Mouse (Mus musculus): ENCODE measurements at regions not wholly inside any gene's neighbourhood (a gene's known extent, or its start where the extent isn't known, plus 50 kb on each side); places are given as distances from the start of the nearest gene placed in this dataset.

DNA sequence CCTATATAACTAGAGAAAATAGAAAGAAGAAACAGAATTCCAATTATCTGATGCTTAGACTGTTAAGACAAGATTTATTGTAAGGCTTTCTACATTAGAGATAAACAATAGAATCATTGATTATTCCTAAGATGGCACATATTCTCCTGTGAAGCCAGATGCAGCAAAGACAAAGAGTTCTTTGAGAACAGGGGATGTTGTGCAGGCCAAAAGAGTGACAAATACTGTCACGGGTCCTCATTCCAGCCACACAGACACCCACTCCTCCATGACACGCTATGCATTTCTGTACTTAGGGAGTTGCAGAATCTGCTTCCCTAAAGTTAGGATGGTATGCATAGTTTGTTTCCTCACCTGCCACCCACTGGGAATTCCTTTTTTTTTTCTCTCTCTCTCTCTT, 245.2 kb downstream of the Sv2b start:
- no peak for DNase-seq (ENCODE audit: low read depth, low spot score)

DNA sequence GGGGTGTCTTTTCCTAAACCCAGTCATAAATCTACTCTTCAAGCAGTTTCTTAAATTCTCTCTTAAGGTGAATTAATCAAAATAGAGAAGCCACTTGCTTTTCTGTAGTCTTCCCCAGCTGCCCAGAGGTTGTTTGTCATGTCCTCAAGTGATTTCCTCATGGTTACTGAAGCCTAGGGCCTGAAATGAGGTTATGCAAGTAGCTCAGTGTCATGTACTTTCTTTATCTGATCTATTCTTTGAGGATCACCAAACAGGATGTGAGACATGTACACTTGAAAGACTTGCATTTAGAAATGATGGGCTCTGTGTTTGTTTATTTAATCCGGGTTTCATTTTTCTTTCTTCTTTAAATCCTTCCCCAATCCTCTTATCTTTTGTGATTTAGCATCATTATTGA, 258.8 kb downstream of the Sv2b start:
- no peak for DNase-seq (ENCODE audit: low read depth, low spot score)

DNA sequence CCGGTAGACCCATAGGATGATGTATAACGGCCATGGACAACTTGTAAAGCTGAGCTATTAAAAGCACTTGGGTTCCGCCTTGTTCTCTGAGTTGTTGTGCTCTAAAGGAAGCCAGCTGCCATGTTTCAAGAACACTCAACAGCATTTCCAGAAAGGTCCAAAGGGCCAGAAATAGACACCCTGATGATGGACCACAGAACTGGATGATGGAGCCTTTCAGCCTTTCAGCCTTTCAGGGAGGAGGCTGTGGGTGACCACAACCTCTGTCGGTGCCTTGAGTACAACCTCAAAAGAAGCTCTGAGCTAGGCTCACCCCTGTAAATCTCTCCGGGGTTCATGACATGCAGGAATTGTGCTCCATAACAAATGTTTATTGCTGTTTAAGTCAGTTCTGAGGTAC, 259.3 kb downstream of the Sv2b start:
- no peak for DNase-seq (ENCODE audit: low read depth, low spot score)

DNA sequence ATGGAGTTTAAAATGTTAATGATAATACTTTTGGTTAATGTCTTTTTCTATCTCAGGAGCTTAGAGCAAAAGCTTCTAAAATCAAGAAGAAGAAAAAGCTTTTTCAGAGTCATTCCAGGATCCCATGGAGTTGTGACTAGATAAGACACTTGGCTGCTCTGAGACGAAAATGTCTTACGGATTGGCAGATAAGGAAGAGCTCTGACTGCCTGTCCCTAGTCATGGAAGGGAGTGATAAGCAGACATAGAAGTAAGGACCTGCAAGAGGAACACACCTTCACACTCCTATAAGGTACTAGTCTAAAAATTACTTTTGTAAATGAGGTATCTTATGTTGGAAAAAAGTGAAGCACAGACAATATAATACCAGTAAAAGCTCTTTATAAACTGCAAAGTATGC, 260.2 kb downstream of the Sv2b start:
- no peak for DNase-seq (ENCODE audit: low read depth, low spot score)

DNA sequence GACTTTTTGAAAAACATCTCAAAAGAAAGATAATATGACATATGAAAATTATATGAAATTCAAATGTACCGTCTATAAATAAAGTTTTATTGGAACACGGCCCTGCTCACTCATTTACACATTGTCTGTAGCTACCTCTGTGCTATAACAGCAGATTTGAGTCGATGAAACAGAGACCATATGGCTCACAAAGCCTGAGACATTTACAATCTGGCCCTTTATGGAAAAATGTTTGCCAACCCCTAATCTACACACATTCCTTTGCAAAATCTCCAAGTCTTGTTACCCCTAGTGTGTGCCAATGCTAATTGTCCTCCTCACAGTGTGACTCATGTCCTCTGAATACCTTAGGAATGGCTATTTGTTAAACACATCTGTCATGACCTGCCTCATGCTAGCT, 261.2 kb downstream of the Sv2b start:
- DNase-seq (ENCODE audit: low read depth, low spot score) = peak; percentile 1

DNA sequence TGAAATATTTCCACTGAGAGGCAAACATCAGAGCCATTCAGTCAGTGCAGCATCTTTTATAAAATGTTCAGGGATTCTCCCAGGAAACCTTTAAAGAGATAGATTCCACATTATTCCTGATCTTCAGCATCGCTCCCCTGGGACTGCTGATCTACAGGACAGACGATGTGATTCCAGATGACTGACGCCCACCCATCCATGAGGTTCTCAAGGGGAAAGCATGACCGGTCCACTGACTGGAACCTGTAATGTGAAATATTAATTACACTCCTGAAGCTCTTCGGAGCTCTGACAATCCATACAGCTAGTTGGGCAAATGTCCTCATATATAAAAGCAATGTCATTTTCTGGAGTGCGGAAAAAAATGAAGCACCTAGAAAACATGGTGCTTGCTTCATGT, 268.2 kb downstream of the Sv2b start:
- no peak for DNase-seq (ENCODE audit: low read depth, low spot score)

DNA sequence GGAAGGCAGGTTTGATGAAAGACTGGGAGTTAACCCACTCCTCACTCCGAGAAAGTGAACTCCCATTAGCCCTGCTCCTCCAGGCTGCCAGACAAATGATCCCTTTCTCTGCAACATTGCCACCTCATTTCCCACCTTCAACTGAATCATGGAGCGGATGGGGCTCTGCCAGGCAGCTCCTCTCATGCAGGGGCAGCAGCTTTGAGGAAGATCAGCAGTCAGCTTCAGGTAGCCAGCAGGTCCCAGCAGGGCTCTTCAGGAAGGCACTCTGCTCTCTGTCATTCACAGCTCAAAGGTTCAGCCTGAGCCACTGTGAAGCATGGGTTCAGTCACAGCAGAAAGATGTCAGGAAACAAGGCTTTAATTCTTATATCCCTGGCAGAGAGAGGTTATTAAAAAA, 282.9 kb downstream of the Sv2b start:
- DNase-seq (ENCODE audit: low read depth, low spot score) = no peak

DNA sequence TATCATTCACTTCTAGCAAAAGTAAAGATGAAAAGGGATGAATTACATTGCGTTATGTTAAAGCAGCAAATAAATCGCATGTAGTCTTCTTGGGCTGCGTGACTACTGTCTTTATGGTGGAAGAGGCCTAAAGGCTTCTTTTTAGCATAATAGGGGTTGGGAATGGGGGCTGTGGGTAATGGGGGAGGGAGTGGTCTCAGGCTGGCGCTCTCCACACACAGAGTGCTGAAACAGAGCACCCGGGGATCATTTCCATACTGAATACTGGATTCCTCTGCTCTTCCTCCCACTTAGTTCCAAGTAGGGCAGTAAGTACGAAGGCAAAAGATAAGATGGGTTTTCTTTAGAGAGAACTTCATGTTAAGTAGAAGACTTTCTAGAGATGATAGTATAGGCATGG, 287.1 kb downstream of the Sv2b start:
- DNase-seq (ENCODE audit: low read depth, low spot score) = no peak

DNA sequence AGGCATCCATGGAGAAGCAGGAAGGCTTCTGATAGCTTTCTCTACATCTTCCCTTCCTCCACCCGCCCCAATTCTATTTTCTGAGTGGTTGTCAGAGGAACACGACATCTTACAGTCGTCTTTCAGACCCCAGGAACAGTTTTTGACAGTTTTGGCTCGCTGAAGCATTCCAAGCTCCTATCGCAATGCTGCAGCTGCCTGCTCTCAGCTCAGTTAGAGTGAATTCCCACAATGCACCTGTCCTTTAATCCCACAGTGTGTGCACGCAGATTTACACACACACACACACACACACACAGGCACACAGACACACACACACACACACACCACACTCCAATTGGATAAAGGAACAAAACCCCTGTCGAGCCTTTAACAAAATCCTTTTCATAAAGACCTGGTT, 290.4 kb downstream of the Sv2b start:
- DNase-seq (ENCODE audit: low read depth, low spot score) = no peak

DNA sequence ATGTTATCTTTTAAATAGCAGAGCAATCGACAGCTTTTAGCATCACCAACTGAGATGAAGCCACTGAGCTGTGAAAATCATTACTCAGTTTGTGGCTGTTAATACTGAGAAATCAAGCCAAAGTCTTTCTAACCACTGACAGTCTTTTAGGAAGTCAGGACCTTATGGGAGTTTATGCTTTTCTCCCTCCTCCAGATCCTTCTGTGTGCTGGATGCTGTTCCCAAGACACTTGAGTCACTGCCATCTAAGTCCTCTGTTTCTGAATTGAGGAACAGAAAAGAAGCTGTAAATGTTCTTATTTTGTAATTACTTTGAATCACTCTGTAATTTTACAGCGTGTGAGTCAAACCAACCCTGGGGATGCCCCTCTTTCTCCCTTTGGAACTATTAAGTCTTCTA, 300.6 kb downstream of the Sv2b start:
- DNase-seq (ENCODE audit: low read depth, low spot score) = no peak

DNA sequence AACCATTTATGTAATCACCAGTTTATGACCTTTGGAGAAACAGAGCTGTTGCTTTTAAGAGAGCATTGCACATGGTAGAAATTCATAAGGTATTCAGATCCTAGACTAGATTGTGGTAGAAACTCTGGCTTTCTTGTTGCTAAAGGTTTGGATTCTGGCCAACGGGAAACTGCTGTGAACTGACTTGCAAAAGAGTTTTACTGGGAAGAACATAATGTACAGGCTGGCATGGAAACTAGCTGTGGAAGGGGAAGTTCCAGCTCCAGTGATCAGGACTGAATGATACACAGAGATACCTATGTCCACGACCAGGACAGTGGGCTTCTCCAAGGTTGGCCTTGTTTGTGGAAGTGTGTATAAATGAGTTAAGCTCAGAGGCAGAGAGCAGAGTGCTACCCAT, 318.9 kb downstream of the Sv2b start:
- no peak for DNase-seq (ENCODE audit: low read depth, low spot score)

DNA sequence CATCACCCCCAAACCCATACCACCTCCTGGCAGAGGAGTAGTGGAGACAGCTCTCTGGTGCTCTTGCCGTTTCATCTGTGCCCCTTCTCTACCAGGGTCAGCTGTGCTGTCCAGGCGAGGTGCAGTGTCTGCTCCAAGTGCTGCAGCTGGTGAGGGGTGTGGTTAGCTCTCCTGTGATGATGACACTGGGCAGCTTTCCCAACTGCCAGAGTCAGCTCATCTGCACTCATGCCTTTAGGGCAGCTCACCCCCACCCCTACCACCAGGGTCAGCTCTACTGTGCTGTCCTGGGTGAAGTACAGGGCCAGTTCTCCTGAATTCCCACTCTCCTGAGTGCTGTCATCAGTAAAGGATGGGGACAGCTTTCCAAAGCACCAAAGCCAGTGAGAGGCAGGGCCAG, 329.6 kb downstream of the Sv2b start:
- DNase-seq (ENCODE audit: low read depth, low spot score) = no peak

DNA sequence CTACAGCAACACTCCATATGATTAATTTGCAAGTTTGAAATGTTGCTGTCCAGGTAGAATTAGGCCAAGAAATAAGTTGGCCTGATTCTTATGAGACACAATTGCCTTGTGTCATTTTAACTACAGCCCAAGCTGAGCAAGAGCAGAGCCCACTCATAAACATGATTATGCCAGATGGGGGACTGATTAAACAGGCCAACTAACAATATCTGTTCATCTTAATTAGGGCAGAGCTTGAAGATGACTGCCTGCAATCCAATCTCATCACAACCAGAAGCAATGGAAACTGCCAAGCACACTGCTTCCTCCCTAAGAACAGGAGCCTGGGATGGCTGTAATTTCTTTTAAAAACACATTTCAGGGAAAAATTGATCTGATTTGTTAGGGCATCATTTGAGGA, 333.1 kb downstream of the Sv2b start:
- no peak for DNase-seq (ENCODE audit: low read depth, low spot score)

DNA sequence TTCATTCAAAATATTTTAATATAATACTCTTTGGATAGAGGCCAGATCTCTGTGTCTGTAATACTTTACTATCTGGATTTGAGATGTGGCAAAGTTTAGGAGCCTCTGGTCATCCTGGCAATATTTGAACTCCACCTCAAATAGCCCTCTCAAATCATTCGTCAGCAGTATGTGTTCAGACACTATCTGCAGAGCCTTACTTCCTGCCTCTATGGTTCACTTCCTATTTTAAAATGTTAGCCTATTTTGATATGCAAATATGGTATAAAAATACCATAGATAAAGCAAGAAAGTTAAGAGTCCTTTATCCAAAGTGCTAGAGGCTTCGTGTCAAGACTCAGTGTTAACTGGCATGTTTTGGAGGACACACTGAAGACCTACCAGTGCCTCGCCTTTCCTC, 334.6 kb downstream of the Sv2b start:
- DNase-seq (ENCODE audit: low read depth, low spot score) = no peak

DNA sequence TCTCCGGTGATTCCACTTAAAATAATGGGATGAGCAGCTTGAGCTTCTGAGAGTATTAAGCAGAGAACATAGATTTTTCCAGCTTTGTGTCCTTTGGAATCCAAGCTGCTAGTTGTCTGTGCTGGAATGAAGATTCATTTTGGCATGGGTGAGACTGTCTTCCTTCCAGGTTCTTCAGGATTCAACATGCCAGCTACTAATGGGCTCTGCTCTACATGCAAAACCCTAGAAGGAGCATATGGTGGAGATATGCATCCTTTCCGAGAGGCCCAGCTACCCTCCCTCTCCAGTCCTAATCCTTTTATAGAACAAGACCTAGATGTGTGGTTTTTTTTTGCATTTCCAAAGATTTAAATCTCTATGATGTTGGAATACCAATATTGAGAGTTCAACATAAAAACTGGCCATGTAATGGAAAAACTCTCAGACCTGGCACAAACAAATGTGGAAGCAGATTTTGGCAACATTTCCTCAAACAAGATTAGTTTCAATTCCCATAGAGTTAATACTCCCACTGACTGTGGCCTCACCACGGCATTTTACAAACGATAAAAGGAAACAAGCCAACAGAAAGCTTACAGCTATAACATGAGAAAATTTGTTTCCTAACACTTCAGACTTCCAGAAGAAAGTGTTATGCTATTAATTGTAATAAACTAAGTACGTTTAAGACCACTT, 364.5 kb downstream of the Sv2b start:
- DNase-seq (ENCODE audit: low read depth, low spot score) = no peak

DNA sequence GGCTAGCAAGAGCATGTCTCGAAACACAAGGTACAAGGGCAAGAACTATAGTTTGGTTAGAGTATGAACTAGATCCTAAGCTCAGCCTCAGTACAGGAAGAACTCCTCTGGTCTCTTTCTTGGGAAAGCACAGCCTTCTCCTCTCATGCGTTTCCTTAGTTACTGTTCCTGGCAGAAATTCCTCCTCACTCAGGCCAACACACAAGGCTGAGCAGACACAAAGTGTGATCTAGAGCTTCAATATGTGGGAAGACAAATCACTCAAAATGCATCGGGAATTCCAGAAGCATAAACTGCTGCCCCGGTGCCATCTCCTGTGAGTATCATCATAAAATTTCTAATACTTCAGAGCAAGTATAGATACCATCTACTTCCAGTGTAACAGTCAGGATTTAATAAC, 366.1 kb downstream of the Sv2b start:
- no peak for DNase-seq (ENCODE audit: low read depth, low spot score)

DNA sequence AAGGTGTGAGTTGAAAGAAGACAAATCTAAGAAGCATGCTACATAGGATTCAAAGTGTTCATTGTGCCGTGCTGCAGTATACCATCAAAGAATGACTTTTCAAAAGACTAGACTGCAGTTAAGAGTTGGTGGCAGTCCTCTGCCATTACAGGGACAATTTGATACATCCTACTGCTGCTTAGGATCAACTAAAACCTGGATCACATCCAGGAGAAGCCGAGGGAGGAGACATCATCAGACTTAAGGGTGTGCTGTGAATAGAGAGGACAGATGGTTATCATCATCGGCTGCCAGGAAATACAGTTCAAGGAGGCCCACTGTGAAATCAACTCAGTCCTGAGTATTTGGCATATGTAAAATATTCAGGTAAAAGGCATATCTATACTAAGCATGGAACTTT, 366.9 kb downstream of the Sv2b start:
- no peak for DNase-seq (ENCODE audit: low read depth, low spot score)

DNA sequence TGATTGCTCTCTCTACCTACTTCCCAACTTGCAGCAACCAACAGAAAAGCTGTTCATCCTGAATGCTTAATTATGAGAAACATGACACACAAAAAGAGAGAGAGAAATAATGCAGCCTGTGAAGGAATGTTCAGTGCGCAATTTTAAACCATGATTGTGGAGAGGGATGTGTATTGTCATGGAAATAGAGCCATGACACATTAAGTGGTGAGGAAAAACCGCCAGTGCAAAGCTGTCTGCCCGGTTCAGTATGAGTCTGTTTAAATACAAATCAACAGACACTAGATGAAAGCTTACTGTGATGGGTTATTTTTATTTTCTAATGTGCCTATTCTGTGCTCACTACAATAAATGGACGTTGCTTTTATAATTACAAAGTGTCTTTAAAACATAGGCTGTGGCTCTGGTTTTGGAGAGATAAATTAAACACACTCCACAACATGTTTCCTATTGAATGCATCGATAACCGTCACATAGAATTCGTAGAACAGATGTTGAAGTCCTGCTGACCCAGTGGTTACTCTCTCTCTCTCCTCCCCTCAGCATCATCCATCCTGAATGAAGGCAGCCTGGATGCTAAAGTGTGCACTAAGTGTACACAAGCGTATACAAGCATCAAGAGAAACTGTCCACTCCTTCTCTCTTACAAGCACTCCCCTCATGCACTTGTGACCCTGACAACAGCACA, 374.7 kb upstream of the Slco3a1 start:
- DNase-seq (ENCODE audit: low read depth, low spot score) = no peak

DNA sequence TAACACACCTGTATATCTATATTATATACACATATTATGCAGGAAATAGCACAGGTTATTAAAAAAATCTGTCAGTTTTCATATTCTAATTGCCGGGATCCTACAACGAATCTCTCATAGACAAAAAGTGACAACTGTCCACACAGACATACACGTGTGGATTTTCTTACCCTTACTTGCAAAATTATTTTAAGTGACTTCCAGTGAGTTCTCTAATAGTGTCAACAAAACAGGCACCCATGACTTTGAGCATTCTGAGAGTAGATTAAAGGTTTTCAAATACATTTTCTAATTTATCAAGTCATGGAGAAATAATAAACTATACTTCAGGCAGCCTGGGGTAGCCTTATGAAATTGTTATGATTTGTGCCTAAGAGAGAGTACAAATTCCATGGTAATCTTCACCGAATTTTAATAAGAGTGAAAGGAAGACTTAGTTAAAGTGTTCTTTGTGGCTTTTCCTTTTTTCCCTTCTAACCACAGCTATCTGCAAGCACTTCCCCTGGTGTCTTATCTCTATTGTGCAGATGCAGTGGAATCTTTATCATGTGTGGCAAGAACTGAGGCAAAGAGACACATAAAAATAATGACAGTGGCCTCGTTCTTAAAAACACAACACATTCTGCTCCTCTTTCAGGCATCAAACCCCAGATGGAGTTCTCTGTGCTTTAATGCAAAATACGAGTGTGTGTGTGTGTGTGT, 373.8 kb upstream of the Slco3a1 start:
- DNase-seq (ENCODE audit: low read depth, low spot score) = no peak

DNA sequence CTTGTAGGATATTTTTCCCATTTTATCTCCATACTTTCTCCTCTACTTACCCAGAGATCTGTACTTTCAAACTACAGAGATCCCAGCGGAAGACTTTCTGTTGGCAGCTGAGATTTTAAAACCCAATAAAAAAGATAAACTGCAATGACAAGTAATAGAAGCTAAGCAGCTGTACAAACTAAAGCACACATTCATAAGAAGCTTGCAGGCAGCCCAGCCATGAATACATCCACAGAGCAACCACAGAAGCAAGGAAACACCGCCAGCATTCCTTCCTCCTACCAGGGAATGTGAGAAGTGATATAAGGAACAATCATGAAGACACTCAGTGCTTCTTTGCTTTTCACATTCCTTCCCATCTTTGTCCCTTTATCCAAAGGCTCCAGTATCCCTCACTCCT, 372.1 kb upstream of the Slco3a1 start:
- DNase-seq (ENCODE audit: low read depth, low spot score) = no peak

DNA sequence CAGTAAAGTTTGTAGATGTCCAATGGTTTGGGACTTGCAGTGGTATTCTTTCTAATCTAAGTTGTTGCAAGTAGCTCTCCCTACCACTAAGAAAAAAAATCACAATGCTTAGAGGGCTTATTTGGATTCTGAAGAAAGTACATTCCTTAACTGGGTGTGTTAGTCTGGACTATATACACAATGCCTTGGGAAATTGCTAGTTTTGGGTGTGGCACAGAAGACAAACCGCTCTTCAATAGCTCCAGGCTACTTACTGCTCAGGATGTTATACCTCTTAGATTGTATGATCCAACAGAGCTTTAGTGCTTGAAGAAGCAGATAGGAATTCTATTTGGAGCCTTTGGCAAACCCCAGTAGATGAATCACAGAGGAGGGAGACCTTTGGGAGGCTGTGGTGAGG, 369.6 kb upstream of the Slco3a1 start:
- DNase-seq (ENCODE audit: low read depth, low spot score) = no peak

DNA sequence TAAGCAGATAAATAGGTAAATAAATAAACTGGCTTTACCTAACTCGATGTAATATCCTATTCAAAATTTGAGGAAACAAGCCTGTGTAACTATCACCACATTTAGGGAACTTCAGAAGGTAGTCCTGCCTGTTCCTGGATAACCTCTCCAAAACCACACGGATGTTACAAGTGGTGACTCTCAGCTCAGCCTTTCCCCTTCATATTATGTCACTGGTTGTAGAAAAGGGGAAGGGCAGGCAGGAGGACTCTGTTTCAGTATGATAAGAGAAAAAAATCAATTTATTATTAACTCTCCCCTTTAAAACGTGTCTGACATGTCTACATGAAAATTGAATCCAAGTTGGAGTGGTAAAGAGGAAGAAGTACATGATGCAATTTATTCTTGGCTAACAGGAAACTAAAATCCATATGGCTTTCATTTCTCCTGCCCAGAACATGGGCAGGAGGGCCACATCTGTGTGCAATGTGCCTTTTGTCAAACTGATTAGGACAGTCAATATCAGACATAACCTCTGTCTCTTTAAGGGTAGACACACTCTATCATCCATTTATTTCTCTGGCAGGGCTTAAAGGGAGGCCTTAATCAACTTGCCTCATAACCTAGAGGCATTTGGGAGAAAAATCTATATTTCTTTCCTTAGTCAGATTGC, 353.9 kb upstream of the Slco3a1 start:
- DNase-seq (ENCODE audit: low read depth, low spot score) = no peak

DNA sequence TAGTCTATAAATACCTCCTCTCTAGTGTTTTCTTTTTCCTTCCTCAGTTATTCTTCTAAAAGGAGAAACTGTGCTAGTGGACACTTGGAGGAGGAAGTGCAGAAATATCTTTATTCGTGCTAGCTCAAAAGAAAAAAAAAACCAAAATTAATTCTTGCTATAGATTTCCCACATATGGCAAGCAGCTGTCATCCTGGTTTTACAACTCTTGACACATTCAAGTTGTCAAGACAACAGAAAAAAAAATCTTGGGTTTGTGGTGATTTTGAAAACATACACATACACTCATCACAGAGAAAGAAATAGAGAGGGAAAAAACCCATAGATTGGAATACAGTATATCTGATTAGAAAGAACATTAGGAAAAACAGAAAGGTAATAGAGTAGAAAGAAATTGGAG, 352.8 kb upstream of the Slco3a1 start:
- no peak for DNase-seq (ENCODE audit: low read depth, low spot score)
